Mouse (Mus musculus) right cerebral cortex, postnatal 36 days (tissue): Measurements from ENCODE around the gene Smim13.
"Not testable (repeated sequence)": the region's sequence is repeated elsewhere in the genome, so short reads cannot be mapped to it uniquely, and the experiment has no call there.

Source experiments
- DNase-seq, 2 experiments: peaks; one replicate each; pipeline ENCODE4 v3.0.0; 2022; ENCODE audit warnings: low spot score in 2 of 2, mixed read lengths in 1 of 2

The Smim13 gene

DNA sequence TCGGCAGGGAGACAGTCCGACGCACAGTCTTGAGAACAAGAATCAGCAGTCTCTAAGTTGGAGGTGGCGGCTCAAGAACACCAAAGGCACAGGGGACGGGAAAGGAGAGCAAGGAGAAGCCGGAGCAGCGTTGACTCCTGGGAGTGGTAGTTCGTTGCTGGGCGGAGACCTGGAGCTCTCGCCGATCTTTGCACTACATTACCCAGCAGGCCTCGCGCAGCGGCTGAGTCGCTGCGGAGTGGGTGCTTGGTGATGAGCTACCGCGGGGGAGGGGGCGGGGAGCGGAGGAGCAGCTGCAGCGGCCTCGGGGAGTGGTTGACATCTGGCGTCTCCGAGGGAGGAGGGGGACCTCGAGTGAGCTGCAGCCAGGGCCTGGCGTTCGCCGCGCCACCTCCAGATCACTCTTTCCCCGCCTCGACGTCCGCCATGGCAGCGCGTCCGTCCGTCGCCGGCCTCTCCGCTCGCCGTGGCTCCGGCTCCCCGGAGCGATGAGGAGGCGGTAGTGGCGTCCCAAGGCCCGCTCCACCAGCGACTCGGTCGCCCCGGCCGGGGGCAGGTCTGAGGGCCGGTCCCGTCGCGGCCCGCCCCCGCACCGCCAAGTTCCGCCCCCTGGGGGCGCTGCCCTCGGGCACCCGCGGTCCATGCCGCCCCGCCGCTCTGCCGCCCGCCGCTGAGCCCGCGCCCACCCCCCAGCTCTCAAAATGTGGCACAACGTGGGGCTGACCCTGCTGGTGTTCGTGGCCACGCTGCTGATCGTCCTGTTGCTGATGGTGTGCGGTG is at the start of gene Smim13:
Gene Smim13, plus strand, starts transcription at position 307 of the 780 bp plus-strand sequence.
- peak; percentile 96 to 98 for DNase-seq

DNA sequence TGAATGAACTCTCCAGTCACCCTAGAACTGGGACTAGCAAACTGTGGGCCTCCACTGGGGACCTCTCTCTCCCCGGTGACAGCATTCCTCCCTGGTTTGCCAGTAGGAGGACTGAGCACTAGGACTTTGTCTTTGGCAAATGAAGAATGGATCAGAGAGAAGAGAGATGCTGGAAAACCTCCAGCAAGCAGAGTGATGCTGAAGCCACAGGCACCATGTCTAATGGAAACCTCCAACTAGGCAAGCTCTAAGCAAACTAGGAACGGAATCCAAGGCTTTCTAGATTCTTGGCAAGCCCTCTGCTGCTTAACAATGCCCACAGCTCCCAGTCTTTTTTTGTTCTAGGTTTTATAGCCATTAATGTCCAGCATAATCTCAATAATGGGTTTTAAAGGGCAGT is 48.8 kb upstream of the Smim13 start:
- no peak for DNase-seq

DNA sequence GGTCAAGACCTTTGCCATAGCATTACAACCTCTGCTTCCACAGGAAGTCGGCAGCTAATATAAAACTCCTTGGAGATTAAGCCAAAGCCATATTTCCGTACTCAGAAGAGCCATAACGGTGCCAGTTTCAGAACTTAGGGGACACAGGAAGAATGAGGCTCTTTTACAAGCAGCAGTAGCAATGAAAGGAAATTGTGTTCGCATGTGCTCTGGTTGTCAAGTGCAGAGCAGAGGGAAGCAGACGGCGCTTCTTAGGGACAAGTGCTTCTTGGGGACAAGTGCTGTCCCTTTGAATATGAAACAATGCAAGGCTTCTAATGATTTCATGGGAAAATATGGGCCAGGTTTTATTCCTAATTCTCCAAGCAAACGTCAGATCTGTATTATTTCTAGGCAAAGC is 46.4 kb upstream of the Smim13 start:
- DNase-seq = peak in 1 of 2 experiments; percentile 14

DNA sequence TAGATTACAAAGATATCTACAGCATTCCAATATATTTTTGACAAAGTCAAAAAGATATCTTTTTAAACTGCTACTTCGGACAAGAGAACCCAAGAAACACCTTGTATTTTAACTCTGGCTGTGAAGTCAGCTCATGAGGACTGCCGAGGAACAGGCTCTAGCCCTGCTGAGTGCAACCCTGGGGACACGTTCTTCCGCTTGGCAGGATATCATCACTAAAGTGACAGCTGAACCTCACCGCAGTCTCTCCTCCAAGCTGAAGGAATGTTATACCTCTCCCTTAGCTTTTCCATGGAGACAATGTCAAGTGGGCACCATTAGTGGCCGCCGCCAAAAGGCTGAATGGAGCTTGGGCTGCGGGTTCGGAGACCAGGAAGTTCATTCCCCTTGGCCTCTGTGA is 46.0 kb upstream of the Smim13 start:
- DNase-seq = no peak

DNA sequence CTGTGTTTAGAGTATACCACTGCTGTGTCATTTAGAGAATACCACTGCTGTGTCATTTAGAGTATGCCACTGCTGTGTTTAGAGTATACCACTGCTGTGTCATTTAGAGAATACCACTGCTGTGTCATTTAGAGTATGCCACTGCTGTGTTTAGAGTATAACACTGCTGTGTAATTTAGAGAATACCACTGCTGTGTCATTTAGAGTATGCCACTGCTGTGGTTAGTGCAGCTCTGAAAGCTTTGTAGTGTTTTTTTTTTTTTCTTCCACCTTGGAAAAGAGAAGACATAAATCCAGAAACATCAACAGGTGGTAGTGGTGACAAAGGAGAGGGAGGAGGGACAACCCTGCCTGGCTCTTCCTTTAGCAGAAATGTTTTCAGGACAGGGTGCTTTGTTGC is 44.1 kb upstream of the Smim13 start:
- DNase-seq = not testable (repeated sequence)

DNA sequence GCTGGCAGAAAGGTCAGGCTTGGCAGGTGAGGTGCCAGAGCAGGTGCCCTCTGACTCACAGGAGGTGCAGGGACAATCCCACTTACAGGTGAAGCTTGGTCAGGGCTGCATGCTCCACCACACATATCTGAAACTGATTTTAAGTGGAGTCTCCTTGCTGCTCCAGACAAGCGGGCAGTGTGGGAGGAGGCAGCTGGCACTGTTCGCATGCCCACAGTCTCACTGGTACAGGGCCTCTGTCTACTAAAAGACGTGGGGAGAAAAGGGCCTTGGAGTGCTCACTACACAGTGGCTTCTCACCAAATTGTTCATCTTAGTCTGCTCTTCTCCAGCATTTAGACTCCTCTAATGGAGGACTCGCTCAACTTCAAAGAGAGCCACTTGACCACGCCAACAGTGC is 43.4 kb upstream of the Smim13 start:
- DNase-seq = peak; percentile 14 to 38

DNA sequence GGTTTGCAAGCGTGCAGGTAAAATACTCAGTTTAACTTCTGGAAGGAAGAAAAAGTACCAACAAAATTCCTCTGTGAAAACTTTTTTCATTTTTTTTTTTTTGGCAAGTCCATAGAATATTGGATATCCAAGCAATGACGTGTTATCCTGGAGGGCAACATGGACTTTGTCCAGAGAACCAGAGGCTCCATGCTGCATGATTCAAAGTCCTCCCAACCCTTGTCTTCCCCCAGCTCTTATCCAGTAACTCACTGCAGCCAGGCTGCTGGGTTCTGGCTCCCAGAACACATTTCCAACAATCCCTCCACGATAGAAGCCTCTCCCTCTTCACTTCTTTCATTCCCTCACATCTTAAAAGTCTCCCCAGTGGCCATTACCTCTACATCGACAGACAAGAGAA is 38.4 kb upstream of the Smim13 start:
- no peak for DNase-seq

DNA sequence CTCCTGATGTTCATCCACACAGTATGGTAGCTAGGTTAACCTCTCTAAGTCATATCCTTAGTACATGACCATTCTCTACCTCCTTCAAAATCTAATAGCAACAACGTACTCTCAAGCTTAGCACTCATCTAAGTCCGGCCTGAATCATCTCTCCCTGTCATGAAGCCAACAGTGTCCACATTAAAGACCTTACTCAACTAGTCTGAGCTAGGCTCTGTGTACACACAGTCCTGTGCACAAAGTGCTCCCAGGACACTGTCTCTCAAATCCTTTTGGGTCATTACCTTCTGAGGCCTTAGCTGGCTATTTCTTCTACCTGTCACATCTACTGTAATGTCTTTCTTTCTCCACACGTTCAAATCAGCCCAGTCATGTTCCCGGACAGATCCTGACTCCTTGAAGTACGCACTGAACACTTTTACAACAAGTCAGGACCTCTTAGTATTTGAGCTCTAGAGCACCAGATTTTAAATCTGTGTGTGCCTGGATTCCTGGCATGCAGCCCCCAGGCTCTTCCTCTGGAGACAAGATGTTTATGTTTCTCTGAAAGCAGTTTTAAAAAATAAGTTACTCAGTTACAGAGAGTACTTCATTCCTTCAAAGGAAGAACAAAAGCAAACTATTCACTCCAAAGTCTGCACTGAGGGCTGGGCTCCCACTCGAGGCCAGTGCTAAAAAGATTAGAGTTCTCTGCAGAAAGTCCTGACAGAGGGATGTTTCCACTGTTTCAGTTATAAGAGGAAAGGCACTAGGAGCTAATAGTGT is 36.9 kb upstream of the Smim13 start:
- DNase-seq = no peak

DNA sequence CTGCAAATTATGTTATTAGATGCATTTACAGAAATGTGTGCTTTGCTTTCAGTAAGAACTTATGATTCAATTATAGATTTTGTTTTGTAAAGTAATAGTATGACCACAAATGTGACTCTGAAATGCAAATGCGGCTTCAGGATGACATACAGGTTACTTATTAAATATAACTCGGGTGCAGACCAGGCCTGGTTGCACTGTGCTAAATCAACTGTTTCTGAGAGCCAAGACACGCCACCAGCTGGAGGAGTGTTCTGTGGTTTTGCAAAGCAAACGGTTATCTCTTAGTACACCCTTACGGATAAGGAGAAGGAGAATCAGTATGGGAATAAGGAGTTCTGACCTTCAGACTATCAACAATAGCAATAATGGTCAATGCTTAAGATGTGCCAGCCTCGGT is 34.0 kb upstream of the Smim13 start:
- no peak for DNase-seq

DNA sequence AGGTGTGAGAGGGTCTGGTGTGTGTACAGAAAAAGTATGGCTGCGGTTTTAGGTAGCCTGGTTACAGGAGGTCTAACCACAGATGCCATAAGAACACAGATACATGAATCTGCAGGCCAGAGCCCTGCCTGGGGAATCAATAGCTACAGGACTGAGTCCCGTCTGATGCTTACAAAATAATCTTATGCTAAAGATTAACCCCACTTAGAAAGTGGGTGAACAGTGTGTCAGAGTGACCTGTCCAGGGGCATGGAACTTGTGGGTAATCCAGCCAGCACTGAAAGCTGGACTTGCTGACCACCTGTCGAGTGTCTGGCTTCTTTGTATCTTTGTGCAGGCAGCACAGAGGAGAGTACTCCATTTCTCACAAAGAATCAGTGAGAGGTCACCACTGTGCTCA is 33.4 kb upstream of the Smim13 start:
- DNase-seq = no peak

DNA sequence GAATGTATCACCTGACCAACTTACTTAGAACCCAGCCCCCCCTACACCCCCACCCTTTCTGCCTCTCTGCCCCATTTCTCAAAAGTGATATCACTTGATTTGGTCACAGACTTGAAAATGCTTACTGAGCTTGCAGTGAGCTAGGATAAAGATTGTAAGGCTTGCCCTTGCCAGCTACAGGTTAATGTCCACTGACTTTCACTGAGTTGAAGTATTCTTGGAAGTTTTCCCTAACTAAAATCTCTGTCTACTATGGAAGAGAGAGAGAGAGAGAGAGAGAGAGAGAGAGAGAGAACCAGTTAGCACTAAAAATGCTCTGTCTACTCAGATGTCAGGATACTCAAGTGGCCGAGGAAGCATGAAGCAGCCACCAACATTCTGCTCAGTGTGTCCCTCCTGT is 30.6 kb upstream of the Smim13 start:
- no peak for DNase-seq

DNA sequence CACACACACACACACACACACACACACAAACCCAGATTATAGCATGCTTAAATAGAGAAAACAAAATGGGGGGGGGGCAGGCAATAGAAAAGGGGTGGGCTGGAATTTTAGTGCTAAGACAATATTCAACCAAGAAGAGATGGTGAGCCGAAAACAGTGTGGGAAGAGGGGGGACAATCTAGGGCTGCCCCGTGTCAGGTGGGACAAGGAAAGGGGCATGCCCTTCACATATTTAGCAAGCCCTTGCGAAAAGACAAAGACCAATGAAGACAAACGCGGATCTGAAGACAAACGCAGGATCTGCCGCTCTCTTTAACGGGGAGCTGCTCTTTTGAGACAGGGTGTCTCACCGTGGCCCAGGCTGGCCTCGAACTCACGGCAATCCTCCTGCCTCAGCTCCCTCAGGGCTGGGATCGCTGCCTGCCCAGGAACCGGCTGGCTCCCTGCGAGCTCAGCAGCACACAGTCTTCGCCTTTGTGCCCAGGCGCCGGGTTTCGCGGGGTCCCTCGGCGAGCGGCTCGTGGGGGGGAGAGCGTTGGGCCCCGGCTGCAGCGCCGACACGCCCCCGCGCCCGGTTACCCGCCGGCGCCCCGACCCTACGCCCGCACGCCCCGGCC is 29.8 kb upstream of the Smim13 start:
- DNase-seq = no peak

DNA sequence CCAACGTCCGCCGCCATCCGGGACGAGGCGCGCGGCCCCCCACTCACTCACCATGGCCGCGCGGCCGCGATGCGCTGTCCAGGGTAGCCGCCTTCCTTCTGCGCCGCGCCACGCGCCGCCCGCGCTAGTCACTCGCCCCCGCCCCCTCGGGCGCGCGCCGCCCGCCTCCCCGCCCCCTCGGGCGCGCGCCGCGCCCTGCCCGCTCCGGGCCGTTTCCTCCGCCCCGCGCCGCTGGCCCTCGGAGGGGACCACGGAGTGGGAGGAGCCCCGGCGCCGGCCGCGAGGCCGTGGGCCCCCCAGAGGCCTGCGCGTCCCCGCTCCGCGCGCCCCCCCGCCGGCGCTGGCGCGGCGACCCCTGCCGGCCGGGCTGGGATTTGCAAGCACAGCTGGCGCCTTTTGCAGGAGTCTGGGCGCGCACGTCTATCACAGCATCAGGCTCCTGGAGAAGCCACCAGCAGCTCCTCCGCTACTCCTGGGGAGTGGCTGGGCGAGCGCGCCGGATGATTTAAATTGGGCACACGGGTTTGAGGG is 29.3 kb upstream of the Smim13 start, which contains the start of gene Elovl2:
Gene Elovl2, minus strand, starts transcription at position 102 of the 531 bp plus-strand sequence.
- DNase-seq = peak; percentile 28 to 29

DNA sequence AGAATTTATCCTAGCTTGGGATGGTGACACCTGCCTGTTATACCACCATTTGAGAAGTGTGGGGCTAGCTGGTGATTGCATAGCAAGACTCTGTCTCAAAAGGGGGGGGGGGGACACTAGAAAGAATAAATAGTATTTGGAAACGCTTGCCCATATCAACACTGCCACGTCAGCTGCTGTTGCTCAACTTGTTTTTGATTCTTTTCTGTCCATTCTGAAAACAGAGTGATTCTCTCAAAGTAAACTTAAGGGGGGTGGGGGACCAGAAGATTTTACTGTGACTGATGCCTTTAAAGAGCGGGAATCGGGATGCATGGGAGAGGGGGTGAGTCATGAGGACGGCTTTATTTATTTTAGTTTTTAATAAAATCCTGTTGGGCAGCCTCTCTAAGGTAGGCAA is 23.1 kb upstream of the Smim13 start:
- no peak for DNase-seq

DNA sequence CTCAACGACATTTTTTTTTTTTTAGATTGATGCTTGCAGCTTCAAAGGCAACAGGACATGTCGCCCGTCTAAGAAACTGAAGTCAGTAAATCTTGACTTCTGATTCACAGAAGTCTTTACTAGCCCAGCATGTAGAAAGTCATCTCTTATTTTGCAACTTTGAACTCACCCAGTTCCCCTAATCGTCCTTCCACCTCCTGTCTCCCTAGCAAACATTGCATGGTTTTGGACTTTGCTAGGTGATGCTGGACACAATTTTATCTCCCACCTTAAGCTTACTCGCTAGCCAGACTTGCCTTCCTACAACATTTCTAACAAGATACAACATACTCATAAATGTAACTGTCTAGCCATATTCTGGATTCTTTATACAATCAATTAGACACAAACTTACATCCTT is 21.6 kb upstream of the Smim13 start:
- no peak for DNase-seq

DNA sequence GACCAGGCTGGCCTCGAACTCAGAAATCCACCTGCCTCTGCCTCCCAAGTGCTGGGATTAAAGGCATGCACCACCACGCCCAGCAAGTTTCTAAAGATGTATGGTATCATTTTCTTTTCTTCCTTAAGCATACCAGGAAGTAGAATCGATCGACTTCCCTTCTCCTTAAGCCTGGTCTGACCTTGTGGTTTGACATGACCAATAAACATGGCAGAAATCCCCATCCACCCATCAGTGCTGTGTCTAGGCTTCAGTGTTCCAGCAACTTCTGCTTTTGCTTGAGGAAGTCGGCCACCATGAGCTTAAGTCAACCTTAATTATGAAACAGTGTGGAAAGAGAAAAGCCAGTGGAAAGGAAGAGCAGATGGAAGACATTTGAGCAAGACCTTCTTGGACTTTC is 19.4 kb upstream of the Smim13 start:
- no peak for DNase-seq

DNA sequence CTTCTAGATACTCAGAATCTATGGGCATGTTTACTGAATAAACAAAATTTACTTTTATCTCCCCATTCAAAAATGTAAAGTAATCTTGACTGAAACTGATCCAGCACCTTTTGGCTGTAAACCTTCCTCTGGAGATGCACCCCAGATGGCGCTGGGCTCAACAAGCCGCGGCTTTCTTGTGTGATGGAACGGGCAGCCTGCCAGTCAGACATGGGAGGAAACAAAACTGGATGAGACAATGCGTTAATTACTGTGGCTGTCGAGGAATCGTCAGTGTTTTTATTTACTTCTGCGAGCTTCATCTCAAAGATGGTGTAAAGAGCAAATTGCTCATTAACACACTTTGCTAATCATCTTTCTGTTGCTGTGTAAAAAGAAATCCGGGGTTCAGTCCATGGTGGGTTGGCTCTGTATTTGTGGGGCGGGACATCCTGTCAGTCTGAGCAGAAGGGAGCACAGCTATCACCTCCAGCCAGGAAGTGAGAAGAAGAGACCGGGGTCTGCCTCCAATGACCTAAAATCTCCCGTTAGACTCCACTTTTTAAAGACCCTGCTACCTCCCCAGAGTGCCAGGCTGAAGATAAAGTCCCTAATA is 18.2 kb upstream of the Smim13 start:
- DNase-seq = no peak

DNA sequence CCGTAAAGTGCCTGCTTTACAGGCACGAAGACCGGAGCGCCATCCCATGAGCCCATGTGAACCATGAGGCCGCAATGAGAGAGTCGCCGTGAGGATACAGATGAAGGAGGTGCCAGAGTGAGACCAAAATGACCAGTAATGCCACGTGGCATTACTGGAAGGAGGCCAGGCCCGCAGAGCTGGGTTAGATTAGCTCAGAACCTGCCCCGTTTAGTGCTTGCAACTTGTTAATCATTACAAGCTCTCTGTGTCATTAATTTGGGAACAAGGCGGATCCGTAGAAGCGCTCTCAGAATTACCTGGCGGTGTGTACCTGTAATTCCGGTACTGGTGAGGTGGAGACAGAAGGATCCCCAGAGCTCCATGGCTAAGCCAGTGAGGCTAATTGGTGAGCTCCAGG is 17.4 kb upstream of the Smim13 start:
- no peak for DNase-seq

DNA sequence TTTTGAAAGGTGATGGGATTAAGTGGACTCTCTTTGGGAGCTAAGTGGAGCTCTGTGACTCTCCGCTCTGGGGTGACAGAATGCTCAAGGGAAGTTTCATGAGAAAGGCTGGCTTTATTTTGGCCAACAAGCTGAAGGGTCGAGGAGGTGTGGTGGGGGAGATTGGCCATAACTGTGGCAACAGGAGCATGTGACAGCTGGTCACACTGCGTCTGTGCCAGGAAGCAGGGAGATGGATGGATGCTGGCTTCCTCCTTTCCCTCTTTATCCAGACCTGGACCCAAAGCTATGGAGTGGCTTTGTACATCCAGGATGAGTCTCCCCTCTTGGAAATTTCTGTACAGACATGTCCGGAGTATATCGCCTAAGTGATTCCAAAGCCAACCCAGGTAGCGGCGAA is 16.4 kb upstream of the Smim13 start:
- DNase-seq = no peak

DNA sequence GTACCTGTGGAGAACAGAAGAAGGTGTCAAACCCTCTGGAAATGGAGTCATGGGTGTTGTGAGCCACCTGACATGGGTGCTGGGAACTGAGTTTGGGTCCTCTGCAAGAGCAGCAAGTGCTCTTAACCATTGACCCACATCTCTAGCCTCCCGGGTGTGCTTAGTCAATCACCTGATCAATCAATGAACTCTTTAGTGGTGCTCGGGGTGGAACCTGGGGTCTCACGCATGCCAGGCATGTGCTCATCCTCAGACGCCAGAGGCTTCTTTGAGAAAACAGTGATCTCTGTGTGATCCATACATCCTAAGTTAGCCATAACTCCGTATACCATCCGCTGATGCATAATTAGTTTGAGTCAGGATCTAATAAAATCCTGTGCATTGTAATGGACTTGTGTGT is 14.5 kb upstream of the Smim13 start:
- no peak for DNase-seq

DNA sequence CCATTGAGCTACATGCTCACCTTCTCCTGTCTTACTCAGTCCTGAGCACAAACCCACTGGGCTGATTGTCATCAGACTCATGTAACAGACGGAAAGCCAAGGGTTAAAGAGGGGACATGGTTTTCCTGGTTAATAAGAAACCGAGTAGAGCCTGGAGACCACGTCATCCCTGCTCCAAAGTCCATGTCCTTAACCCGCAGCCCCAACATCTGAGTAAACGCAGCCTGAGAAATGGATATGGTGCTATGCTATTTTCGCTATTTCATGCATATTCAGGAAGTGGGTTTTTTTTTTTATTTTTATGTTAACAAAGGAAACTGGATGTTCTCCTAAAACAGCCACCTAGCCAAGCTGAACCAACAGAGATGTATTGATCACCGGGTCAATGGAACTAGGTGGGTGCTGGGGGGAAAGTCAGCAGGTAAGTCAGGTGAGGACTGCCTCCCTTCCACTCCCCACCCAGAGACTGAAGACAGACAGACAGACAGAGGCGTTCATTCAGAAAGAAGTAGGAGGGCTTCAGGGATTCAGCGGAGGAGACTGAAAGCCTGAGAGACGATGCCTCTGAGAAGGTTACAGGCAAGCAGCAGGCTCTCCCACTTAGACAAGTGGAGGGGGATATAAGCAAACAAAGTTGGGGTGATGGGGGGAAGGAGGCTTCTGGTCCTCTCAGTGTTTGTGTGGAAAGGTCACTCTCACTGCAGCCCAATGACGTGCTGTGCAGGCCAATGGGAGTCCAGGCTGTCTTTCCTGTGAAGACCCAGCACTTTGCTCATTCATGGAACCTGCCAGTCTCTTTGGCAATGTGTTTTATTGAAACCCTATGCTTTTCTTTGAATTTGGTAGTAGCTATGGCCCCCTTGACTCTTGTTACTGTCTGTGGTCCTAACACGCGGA is 13.6 kb upstream of the Smim13 start:
- no peak for DNase-seq
